18 mouse cellular contexts compared by ENCODE assay signal in the genomic region with DNA sequence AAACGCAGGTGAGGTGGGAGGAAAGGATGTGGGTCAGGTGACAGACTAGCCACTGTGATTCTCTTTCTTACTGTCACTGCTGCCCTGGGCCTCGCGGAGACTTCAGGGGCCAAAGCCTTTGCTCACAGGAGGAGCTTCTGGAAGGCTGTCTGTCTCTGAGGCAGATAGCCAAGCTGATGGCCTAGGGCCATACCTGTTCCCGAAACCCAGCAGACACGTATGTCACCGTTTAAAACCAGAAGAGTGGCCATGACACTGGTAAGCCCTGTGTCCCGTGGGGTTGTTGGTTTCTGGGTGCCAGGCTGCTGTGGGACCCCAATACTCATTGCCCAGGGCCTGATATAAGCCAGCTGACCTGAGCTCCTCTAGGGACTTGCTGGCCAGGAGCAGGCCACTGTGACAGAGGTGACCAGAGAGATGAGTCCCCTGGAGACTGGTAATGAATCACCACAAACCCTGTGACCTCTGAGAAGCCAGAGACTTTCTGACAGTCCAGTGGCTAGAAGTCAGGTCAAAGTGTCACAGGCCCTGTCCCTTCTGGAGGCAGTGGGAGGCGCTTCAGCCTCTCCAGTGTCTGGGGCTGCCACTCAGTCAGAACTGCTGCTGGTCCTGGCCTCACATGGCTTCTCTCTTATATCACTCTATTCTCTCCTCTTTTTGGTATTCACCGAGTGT.
DNase-seq lines count a peak whose midpoint lies in the region; ATAC-seq and TF ChIP-seq lines count a peak whose summit lies in the region.
"Had no signal": no experiment of that assay in that cellular context is flagged by ENCODE, and none has a peak within 500 bp of the region (broad histone marks: within the 10 kb centered on the region; RNA-seq: fewer than 3 reads in every experiment).

No protein-coding gene starts in this region.

- no peak for TF ChIP-seq CTCF in cerebellum, adult 2 months (IDR thresholded peaks at IDR 0.05; ENCODE audit: borderline replicate concordance, insufficient read depth, low read depth, low read length)
- 0 out of 2 replicates have a peak, but pooled peaks have one; percentile 3 for TF ChIP-seq CTCF in liver, adult 2 months (IDR thresholded peaks at IDR 0.05; ENCODE audit: low read depth, low read length)
- no peak for TF ChIP-seq CTCF in liver, embryonic 14.5 days (IDR thresholded peaks at IDR 0.05; ENCODE audit: low read depth)

- peak; percentile 39 to 54 for DNase-seq in cerebellum, adult 2 months
- no peak for DNase-seq in cerebellum, adult 9-10 months
- no peak for DNase-seq in heart, embryonic 10.5 days (ENCODE audit: low spot score)
- no peak for DNase-seq in heart, adult 18-20 months
- peak; percentile 65 for DNase-seq in liver, adult 2 months (ENCODE audit: extremely low read depth, low read depth, low spot score)
- no peak for DNase-seq in liver
- DNase-seq in liver, embryonic 14.5 days (ENCODE audit: low read depth in 3 of 3, low spot score in 3 of 3): no peak
- DNase-seq: adrenal gland, adult 8-10 months; forebrain, postnatal 0 days; heart, postnatal 36 days; thymus, postnatal 4 days had no signal

- WGBS in cerebellum, adult 2 months: 33% methylated on average over 9 of the region's 9 CpGs
- 75% methylated on average over 9 of the region's 9 CpGs for WGBS in heart, embryonic 10.5 days
- 64% methylated on average over 9 of the region's 9 CpGs for WGBS in liver, adult 2 months
- 74% methylated on average over 9 of the region's 9 CpGs for WGBS in liver, embryonic 14.5 days (ENCODE audit: insufficient replicate concordance)
- whole genome bisulfite sequencing in neural tube, embryonic 15.5 days: 73% methylated on average over 9 of the region's 9 CpGs

- H3K79me2 ChIP-seq in liver, adult 2 months (ENCODE audit: control insufficient read depth, insufficient read depth, low read length): no peaks in the 10 kb centered on the region

- H3K27me3 ChIP-seq in cerebellum, adult 2 months (ENCODE audit: control insufficient read depth, insufficient read depth, low read length): no peaks in the 10 kb centered on the region
- H3K27me3 ChIP-seq in heart, embryonic 10.5 days (ENCODE audit: insufficient read depth, poor library complexity, severe bottlenecking): peaks cover 14% of the 10 kb centered on the region; the same call in 1 of the 2 replicates
- H3K27me3 ChIP-seq in liver, adult 2 months (ENCODE audit: control insufficient read depth, insufficient read depth, low read length): no peaks in the 10 kb centered on the region
- no peaks in the 10 kb centered on the region for H3K27me3 ChIP-seq in liver, embryonic 14.5 days (ENCODE audit: control insufficient read depth, insufficient read depth, low read length)
- H3K27me3 ChIP-seq in neural tube, embryonic 15.5 days (replicated peaks): no peaks in the 10 kb centered on the region
- H3K27me3 ChIP-seq: lung, embryonic 15.5 days had no signal

- H3K9ac ChIP-seq in liver, adult 2 months (ENCODE audit: low read depth, low read length): no peak overlapping the region
- H3K9ac ChIP-seq in liver, embryonic 14.5 days (replicated peaks): no peak overlapping the region
- H3K9ac ChIP-seq in neural tube, embryonic 15.5 days (replicated peaks): no peak overlapping the region
- H3K9ac ChIP-seq: embryonic facial prominence, embryonic 12.5 days; forebrain, postnatal 0 days; lung, embryonic 15.5 days had no signal

- no peaks in the 10 kb centered on the region for H3K9me3 ChIP-seq in heart, embryonic 10.5 days
- no peaks in the 10 kb centered on the region for H3K9me3 ChIP-seq in liver, embryonic 14.5 days (ENCODE audit: control insufficient read depth, low read length)
- H3K9me3 ChIP-seq in neural tube, embryonic 15.5 days (replicated peaks): no peaks in the 10 kb centered on the region
- H3K9me3 ChIP-seq: embryonic facial prominence, embryonic 12.5 days; lung, embryonic 15.5 days had no signal

- no peak overlapping the region for H3K4me2 ChIP-seq in liver, embryonic 14.5 days (ENCODE audit: low read depth)
- H3K4me2 ChIP-seq in neural tube, embryonic 15.5 days: no peak overlapping the region
- H3K4me2 ChIP-seq: embryonic facial prominence, embryonic 12.5 days; lung, embryonic 15.5 days had no signal

- no peak for ATAC-seq in liver, embryonic 14.5 days (ENCODE audit: insufficient read depth)
- ATAC-seq in neural tube, embryonic 15.5 days (ENCODE audit: low FRiP score): no peak
- ATAC-seq: forebrain, postnatal 0 days; hindbrain, embryonic 16.5 days; midbrain, embryonic 16.5 days had no signal

- no peak for TF ChIP-seq POLR2A in cerebellum, adult 2 months (IDR thresholded peaks at IDR 0.05; ENCODE audit: borderline replicate concordance, insufficient read depth, low read length)
- TF ChIP-seq POLR2A in liver, adult 2 months (IDR thresholded peaks at IDR 0.05; ENCODE audit: extremely low read depth, insufficient read depth, low read length): no peak

- no peak overlapping the region for H3K27ac ChIP-seq in cerebellum, adult 2 months (ENCODE audit: insufficient read depth, low read length)
- peak overlapping the region; percentile 44; the same call in 1 of the 2 replicates for H3K27ac ChIP-seq in heart, embryonic 10.5 days
- no peak overlapping the region for H3K27ac ChIP-seq in liver, adult 2 months (replicated peaks; ENCODE audit: insufficient read depth, low read depth, low read length)
- H3K27ac ChIP-seq in liver, embryonic 14.5 days: peak overlapping the region; percentile 35; the same call in 1 of the 2 replicates
- H3K27ac ChIP-seq in neural tube, embryonic 15.5 days (replicated peaks): no peak overlapping the region
- H3K27ac ChIP-seq: embryonic facial prominence, embryonic 12.5 days; left cerebral cortex, adult 2 months; lung, embryonic 15.5 days; macrophage had no signal

- no peaks in the 10 kb centered on the region for H3K36me3 ChIP-seq in heart, embryonic 10.5 days
- H3K36me3 ChIP-seq in liver, adult 2 months (ENCODE audit: control insufficient read depth, insufficient read depth, low read length): no peaks in the 10 kb centered on the region
- no peaks in the 10 kb centered on the region for H3K36me3 ChIP-seq in liver, embryonic 14.5 days (replicated peaks; ENCODE audit: control insufficient read depth, insufficient read depth, low read depth)
- no peaks in the 10 kb centered on the region for H3K36me3 ChIP-seq in neural tube, embryonic 15.5 days
- H3K36me3 ChIP-seq: embryonic facial prominence, embryonic 12.5 days; lung, embryonic 15.5 days had no signal

- H3K4me3 ChIP-seq in cerebellum, adult 2 months (replicated peaks; ENCODE audit: insufficient read depth, low read depth, low read length): no peak overlapping the region
- H3K4me3 ChIP-seq in heart, embryonic 10.5 days: no peak overlapping the region
- no peak overlapping the region for H3K4me3 ChIP-seq in liver, adult 2 months (ENCODE audit: insufficient read depth, low read depth, low read length)
- no peak overlapping the region for H3K4me3 ChIP-seq in liver, embryonic 14.5 days (ENCODE audit: insufficient read depth in 1 of 2, low read depth in 2 of 2, low read length in 2 of 2)
- no peak overlapping the region for H3K4me3 ChIP-seq in neural tube, embryonic 15.5 days (replicated peaks)
- H3K4me3 ChIP-seq: embryonic facial prominence, embryonic 12.5 days; left cerebral cortex, adult 2 months; lung, embryonic 15.5 days had no signal

- peaks cover 12% of the 10 kb centered on the region for H3K4me1 ChIP-seq in cerebellum, adult 2 months (ENCODE audit: control insufficient read depth, insufficient read depth, low read length)
- H3K4me1 ChIP-seq in heart, embryonic 10.5 days: peaks cover 72% of the 10 kb centered on the region
- H3K4me1 ChIP-seq in liver, adult 2 months (ENCODE audit: control insufficient read depth, insufficient read depth, low read length): no peaks in the 10 kb centered on the region
- H3K4me1 ChIP-seq in liver, embryonic 14.5 days (replicated peaks; ENCODE audit: control insufficient read depth in 2 of 2, insufficient read depth in 2 of 2, low read length in 1 of 2): peaks cover 43 to 49% of the 10 kb centered on the region in 2 experiments
- H3K4me1 ChIP-seq in neural tube, embryonic 15.5 days: peaks cover 42% of the 10 kb centered on the region

- TF ChIP-seq EP300 in liver, embryonic 14.5 days (IDR thresholded peaks at IDR 0.05; ENCODE audit: low read depth): no peak

Comparison
In these comparisons a context has a peak if more than half of its experiments do, and no peak if none do; other contexts are left out.
1. DNase-seq: peak in cerebellum, adult 2 months (2 of 2) and liver, adult 2 months (single experiment); none in cerebellum, adult 9-10 months (single experiment), heart, embryonic 10.5 days (single experiment), heart, adult 18-20 months (0 of 2), liver (single experiment) and liver, embryonic 14.5 days (0 of 3).
2. H3K27ac ChIP-seq: peak in heart, embryonic 10.5 days (single experiment) and liver, embryonic 14.5 days (single experiment); none in cerebellum, adult 2 months (single experiment), liver, adult 2 months (single experiment) and neural tube, embryonic 15.5 days (single experiment).